Mouse (Mus musculus) cerebellum, adult 9-11 months (tissue): ENCODE measurements around the gene Smyd4.
A peak's percentile ranks its signal among the peaks of the same experiment; 100 is the strongest.

ENCODE experiments used
- DNase-seq: peaks from one replicate; pipeline ENCODE4 v3.0.0; 2022

The Smyd4 gene

DNA sequence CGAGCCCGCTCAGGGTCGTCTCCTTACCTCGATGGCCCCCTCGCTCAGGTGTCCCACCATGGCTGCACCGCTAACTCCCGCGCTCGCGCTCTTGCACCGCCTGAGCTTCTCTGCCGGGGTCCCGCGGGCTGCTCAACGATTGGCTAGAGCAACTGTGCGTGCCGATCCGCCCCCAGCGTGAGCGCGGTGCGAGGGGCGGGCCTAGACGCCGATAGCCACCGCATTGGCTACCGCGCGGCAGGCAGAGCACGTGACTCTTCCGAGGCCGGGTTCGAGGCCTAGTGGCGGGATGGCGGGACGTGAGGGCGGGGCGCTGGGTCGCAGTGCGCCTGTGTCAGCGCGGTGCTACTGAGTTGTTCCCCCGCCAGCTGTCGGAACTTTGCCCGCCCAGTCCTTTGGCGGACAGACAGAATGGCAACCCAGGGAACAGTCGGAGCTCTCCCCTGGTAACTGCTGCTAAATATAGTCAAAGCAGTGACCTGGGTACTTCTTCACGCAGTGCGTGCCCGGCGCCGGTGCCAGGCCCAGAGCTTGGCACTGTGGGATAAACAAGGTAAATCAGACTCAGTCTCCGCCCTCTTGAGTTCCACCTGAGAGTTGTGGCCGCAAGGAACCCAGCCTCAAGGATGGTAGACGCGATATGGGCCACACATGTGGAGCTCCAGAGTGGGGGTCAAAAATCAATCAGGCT, at the start of gene Smyd4, which contains the start of gene Rpa1:
Smyd4 (plus strand) TSS at position 235 of the 691 bp plus-strand sequence.
Rpa1 (minus strand) TSS at position 126 of the 691 bp plus-strand sequence.
- DNase-seq = peak; percentile 96

DNA sequence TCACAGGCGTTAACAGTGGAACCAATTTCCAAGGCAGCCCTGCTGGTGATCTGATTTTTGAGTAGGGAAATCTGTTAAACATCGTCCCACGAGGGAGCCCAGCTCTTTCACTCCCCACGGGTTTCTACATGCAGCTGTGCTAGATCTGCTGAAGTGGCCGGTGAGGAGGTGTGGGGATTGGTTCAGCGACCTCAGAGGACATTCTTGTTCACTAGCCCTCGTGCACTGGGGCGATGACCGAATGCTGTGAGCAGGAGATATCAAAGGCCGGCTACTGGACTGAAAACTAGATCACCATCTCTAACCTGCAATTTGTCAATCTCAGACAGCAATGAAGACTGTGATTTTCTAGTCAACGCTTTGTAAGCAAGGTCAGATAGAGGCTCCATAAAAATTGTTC, 49.7 kb upstream of the Smyd4 start:
- no peak for DNase-seq

DNA sequence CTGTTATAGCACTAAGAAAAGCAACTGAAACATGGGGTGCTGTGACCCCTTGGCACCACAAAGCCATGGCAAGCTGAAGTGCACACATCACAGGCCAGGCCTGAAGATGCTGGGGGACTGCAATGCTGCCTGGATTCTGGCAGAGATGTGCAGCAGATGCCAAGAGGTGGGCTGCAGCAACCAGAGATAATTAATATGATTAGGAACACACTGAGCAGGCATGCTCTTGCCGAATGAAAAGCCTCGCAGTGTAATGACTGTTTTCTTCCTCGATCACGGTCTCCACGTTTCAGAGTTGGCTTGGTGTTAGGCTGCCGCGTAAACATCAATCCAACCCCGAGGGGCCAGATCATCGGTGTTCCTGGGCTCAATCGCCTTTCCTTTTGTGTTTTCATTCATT, 48.4 kb upstream of the Smyd4 start:
- no peak for DNase-seq

DNA sequence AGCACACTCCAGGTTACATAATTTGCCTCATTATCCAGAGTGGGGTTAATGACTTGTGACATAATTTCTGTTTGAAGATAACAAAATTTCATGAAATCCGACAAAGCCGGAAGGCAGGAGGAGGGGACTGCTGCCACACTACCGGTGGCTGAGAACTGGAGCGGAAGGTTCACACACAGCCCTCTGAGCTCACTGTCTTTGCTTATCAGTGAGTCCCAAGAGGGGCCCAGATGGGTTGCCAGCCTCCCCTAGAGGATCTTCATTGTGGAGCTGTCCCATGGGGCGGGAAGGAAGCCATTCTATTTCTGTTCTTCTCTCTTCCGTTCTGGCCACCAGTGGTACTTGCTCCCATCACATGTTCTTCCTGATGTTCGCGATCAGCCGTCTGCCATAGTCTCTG, 47.3 kb upstream of the Smyd4 start:
- DNase-seq = no peak

DNA sequence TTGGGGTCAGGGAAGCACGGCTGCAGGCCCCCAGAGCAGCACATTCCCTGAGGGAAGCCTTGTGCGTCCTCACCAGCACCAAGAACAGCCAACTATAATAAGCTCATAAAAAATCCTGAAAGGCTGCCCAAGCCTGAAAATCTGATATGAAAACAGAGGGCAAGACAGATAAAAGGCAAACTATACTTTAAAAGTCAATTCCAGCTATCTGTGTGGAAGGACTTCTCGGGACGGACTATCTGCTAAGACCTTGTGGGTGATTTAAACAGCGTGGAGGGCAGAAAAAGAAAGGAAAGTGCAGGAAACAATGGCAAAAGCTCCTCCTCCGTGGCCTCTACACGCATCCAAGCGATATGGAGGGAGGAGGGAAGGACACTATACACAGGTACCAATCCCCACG, 43.4 kb upstream of the Smyd4 start:
- no peak for DNase-seq

DNA sequence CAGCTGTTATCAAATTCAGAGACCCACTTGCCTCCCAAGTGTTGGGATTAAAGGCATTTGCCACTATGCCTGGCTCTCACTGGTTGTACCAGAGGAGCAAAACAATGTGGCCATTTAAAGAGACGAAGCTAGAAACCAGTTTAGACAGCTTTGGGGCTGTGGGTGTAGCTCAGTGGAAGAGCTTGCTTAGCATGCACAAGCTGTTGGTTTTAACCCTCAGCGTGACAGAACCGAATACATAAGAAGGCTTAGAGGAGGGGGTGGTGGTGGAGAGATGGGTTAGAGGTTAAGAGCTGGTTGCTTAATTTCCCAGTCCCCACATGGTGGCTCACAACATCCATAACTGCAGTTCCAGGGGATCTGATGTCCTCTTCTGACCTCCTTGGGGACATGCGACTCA, 39.6 kb upstream of the Smyd4 start:
- no peak for DNase-seq

DNA sequence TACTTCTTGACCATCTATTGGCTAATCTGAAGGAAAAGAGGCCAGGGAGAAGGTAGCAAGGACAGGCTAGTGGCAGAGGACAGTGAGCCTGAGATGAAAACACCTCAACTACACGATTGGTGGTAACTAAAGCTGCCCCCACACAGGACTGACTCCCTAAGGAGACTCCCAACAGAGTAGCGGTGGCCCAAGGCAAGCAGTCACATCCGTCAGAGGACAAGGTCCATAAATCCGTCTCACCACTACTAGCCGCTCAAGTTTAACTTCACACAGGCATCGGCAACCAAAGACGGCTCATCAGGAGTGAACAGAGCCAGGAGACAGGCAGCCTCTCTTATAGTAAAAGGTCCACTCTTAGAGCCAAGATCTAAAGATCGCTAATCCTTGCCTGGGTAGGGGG, 37.4 kb upstream of the Smyd4 start:
- DNase-seq = no peak

DNA sequence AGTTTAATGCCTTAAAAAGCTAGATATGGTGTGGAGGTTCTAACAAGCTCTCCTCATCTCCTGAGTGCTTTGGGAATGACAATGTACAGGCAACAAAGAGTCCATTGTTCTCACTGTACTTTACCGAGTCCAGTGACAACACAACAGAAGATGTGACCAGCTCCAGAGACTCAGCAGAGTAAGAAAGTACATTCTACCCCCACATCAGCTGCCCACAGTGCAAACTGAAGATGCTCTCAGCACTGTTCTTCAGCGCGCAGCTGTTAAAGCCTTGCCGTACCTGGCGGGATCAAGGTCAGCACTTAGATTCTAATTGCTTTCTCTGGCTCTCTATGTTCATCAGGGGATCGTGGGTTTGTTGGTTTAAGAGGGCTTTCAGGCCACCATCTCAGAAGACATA, 36.5 kb upstream of the Smyd4 start:
- no peak for DNase-seq

DNA sequence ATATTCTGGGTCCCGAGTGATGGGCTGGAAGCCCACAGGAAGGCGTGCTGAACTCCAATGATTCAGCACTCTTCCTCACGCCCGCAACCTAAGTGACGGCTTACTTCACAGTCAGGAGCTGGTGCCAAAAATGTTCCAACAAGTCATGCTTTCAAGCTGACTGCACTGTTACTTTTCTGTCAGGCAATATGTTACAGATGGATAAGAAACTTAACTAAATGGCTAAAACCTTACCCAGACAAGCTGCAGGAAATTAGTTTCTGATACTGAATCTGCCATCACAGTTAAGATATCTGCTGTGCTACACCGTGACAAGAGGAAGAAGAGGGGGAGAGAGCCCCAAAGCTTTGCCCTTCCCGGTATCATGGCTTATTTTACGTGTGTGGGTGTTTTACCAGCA, 34.4 kb upstream of the Smyd4 start:
- no peak for DNase-seq

DNA sequence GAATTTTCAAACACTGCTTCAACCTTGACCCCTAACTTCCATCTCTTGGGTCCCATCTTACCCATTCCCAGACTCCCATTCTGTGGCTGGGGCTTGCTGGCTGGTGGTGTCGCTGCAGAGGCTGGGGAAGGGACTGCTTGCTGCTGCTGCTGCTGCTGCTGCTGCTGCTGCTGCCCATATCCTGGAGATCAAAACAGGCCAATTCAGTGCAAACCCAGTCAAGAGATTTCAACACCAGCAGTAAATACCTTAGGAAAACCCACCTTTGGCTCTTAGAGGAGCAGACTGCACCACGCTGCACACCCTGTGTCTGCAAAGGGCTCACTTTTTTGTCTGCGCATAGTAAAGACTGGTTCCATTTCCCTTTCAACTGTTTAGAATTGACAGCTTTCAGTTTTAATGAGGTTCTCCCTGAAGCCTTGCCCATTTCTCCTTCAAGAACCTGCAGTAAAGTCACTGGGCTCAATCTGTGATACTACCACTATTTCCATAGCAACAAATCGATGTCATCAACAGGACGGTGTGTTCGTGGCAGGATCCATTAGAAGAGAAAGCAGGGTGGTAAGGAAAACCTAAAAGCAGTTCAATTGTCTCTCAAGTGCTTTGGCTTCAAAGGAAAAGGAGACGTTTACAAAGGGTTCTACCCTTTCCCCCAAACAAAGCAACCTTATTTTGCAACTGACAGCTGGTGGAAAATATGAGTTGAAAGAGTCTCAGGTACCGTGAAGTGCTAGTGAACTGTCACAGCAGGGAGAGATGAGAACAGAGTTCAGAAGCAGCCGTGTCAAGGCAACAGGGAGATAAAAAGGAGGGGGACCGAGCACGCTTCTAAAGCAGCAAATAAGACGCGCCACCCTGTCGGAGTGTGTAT, 29.6 kb upstream of the Smyd4 start:
- no peak for DNase-seq

DNA sequence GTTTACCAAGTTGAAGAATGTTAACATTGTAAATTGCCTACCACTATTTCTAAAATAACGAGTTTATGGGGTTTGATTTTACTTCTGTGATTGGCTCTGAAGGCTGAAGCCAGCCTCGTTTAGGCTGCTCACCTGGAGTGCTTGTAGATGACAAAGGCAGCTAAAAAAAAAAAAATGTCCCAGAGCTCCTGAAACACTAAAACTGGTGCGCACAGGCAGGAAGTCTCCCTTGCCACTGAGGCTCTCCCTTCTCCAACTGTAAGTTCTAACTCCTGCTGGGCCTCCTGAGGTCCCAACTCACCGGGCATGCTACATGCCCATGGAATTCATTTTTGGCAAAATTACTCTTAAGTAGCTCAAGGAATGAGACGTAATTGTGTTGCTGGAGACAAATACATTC, 29.0 kb upstream of the Smyd4 start:
- no peak for DNase-seq

DNA sequence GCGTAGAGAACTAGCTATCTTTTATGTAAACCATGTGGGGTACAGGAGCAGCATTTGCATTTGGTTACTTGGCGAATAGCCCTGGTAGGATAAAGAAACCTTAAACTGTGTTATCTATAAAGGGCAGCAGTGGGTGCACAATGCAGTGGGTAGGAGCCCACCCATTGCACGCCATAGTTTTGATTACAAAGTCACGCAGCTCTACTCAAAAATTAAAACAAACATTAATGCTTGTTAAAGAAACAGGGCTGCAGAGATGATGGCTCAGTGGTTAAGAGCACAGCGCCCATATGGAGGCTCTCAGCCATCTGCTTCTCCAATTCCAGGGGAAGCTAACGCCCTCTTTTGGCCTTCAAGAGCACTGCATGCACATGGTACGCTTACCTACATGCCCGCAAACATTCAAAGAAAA, 24.9 kb upstream of the Smyd4 start:
- no peak for DNase-seq

DNA sequence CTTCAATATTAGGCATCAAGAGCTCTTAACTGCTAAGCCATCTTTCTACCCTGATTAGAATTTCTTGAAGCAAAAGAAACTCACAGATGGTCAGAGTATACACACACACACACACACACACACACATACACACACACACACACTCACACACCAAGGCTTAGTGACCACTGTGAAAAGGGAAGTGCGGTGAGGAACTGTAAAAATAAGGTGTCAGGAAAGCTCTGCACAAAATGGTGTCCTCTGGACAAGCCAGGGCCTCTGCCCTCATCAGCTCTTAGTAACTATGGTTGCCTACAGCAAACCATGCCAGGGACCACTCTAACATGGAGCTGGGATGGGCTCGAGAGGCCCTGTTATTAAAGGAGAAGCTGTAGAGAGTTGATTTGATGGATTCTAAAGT, 23.8 kb upstream of the Smyd4 start:
- DNase-seq = no peak

DNA sequence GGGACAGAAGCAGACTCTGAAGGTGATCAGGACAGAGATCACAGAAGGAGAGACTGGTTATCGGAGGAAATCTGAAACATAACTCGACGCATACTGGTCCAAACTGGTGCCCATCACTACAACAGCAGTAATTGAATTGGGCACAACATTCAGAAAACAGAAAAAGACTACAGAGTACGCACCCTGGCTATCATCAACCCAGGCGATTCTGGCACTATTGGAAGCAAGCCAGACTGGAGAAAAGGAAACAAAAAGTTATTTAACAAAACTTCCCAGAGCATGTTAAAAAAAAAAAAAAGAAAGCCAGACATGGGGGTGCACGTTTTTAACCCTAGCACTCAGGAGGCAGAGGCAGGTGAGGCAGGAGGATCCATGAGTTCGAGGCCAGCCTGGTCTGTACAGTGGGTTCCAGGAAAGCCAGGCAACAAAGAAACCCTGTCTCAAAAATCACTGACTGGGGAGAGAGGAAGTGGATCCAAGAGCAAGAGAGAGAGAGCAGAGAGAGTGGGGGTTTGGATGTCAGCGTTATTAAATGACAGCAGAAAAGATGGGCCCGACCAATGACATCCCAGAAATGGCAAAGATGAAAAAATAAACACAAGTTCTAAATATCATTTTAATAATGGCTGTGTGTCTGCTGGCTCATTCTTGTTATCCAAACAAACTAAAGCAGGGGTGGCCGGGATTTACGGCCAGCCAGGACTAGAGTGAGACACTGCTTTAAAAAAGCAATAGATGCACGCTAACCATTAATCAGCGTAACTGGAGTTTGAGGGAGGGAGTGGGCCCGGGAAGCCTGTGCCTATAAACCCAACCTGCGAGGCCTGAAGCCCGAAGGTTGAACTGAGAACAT, 22.9 kb upstream of the Smyd4 start:
- DNase-seq = no peak

DNA sequence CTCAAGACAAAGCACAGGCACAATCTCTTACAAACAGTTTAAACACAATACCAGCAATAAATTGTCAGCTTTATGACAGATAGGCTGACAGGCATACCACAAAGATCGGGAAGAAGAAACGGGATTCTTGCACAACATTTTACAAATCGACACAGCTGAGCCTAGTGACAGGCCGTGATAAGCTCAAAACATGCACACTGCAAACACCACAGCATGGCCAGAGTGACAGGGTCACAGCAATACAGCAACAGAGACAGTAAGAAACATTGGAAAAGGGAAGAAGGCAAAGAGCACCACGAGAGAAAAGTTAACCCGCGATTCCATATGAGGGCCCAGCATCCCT, 22.3 kb upstream of the Smyd4 start:
- no peak for DNase-seq

DNA sequence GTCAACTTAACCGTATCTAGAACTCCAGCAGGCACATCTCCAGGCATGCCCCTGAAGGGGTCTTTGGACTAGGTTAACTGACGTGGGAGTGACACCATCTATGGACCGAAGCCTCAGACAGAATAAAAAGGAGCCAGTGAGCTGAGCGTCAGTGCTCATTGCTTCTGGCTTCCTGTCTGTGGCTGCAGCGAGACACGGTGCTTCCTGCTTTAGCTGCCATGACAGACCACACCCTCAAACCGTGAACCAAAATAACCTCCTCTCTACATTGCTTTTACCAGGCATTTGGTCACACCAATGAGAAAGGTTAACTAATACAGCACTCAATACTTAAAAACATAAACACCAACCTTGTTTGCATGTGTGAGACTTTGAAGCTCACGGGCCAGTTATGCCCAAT, 11.6 kb upstream of the Smyd4 start:
- DNase-seq = no peak

DNA sequence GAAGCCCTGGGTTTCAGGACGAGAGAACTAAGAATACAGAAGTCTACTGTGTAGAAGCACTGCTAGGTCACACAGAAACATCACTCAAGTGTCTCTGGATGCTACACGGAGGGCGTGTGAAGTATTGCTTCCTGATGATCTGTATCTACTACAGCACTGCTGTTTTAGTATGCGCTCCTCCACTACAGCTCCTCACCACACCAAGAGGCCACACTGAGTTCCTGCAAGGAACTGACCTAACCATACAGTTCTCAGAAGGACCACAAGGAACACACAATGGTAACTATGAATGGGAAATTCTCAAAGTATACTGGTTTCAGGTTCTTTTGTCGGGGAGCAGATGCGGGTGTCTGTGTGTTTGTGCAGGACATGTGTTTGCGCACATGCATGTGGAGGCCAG, 11.0 kb upstream of the Smyd4 start:
- DNase-seq = no peak

DNA sequence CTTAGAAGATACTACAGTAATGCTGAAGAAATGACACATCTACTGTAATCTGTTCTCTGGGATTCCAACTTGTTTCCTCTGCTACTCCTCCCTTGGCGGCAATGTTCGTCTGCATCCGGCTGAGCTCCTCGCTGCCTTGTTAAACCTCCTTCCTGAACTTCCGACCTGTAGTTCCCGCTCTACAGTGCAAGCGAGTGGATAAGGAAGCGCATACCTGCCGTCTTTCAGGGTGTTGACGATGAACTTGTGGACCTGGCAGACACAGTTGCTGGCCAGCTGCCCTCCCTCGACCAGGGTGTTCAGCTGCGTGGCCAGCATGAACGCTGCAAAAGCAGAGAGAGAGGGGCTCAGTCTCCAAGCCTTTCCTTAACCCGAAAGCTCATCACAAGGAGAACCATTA, 8.2 kb upstream of the Smyd4 start:
- DNase-seq = no peak

DNA sequence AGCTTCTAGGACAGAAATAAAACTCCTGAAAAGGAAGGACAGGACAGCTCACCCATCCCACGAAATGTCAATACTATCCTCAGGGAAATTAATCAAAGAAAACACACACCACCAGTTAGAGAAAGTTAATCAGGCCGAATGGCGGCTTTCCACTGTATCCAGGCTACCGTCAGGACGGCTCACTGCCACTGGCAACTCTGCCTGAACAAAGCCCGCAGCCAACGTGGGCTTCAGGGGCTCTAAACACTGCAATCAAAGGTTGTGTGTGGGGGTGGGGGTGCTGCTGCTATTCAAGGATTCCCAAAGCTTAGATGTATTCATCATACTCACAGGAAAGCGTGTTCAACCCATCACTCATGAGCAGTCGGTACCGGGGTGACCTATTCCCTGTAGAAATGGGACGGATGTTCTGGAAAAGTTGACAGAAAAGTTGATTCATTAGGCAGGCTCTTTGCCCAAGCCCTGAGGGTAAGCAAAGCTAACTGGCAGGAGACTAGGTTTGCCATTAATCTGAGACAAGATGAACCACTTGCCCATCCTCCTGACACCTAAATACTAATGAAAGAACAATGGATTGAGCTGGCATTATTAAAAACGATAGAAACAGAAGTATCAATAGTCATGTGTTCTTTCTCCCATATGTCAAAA, 7.4 kb upstream of the Smyd4 start:
- no peak for DNase-seq

DNA sequence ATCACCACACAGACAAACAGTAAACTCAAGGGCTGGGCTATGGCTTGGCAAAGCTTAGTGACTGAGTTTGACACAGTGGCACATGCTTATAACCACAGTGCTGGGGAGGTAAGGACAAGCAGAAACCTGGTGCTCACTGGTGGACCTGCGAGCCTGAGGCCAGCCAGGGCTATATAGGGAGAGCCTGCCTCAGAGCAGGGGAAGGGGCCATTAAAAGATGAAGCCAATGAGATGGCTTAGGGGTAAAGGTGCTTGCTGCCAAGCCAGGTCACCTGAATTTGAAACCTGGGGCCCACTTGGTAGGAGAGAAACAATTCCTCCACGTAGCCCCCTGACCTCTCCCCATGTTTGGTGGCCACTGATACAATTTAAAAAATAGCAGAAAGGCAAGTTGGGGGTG, 5.1 kb upstream of the Smyd4 start:
- DNase-seq = no peak

DNA sequence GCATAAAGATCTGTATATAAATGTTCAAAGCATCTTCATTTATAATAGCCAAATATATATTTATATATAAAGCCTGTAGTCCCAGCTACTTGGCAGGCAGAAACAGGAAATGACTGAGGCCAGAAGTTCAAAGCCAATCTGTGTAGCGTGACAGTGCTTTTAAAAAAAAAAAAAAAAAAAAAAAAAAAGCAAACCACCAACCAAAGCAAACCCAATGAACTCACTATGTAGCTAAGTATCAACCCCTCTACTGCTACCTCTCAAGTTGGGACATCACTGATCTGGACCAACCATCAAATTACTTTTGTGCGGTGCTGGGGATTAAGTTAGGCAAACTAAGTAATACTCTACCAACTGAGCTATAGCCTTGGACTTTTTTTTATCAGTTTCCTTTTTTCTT, 4.1 kb upstream of the Smyd4 start:
- no peak for DNase-seq

DNA sequence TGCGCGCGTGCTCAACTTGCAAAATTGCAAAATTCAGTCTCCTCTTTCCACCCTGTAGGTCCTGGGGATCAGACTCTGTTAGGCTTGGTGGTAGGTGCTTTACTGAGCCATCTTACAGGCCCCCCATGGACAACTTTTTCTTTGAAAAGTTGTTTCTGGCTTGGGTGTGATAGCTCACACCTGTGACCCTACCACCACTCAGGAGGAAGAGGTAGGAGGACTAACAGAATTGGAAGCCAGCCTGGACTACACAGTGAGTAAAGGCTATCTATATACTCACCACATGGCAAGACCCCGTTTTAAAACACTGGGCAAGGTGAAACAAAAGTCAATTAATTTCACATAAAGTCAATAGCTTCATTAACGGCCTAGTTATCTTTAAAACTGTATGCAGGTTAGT, 3.5 kb upstream of the Smyd4 start:
- no peak for DNase-seq

DNA sequence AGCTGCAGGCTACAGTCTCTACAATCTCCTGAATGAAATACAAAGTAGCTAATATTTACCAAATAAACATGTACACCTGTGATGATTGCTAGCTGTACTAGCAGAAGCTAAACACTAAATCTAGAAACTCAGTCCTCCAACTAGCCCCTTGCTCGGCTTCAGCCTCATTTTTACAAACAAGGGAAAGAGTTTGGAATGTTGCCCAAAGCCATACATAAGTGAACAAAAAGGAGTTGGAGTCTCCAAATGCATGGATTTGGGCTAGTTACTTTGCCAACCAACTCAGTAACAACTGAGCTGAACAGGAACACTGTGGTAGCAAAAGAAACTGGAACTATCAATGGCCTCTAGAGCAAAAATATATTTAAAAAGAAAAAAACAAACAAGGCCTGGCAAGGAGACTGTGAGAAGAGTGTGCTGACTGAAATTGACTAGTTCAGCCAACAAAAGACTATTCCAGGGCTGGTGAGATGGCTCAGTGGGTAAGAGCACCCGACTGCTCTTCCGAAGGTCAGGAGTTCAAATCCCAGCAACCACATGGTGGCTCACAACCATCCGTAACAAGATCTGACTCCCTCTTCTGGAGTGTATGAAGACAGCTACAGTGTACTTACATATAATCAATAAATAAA, 1.6 kb upstream of the Smyd4 start:
- no peak for DNase-seq
